Mouse (Mus musculus) fibroblast of lung, adult 2 months (primary cell): Measurements from ENCODE around the gene Sec1.

ENCODE experiments used
- DNase-seq: peaks from one replicate; pipeline ENCODE4 v3.0.0-alpha.2; 2011; ENCODE audit warnings: low read depth

Gene Sec1

GRCm38 (mm10) chr7:45641391-45642040 is 52.7 kb downstream of the Sec1 start:
- DNase-seq, result peak; percentile 27

GRCm38 (mm10) chr7:45640191-45640957 is 53.8 kb downstream of the Sec1 start:
- DNase-seq, result no peak

GRCm38 (mm10) chr7:45639561-45640027 is 54.6 kb downstream of the Sec1 start, which contains the start of gene Mamstr:
Gene Mamstr, plus strand, starts transcription at chr7:45639977.
- no peak for DNase-seq

- DNase-seq, result peak; percentile 97
These were observed 55.4 kb downstream of the Sec1 start for GRCm38 (mm10) chr7:45638623-45639401.

- no peak for DNase-seq
These were observed 56.5 kb downstream of the Sec1 start for GRCm38 (mm10) chr7:45637710-45638109.

GRCm38 (mm10) chr7:45635711-45636688 is 58.2 kb downstream of the Sec1 start:
- DNase-seq, result no peak

- DNase-seq, result no peak
These were observed 59.1 kb downstream of the Sec1 start for GRCm38 (mm10) chr7:45634946-45635681.

GRCm38 (mm10) chr7:45632499-45632898 is 61.7 kb downstream of the Sec1 start:
- no peak for DNase-seq

GRCm38 (mm10) chr7:45630064-45630907 is 63.9 kb downstream of the Sec1 start:
- DNase-seq, result no peak

- peak; percentile 54 for DNase-seq
These were observed 65.6 kb downstream of the Sec1 start for GRCm38 (mm10) chr7:45628364-45629294.
